ENCODE assay signal across 9 mouse cellular contexts in genomic region chr13:41634401-41634818, GRCm38 (mm10). TPM values are rescaled to one million over a fixed set of nuclear protein-coding genes. Genes with fewer than 3 reads are reported as not detected.
DNase-seq lines count a peak whose midpoint lies in the region; ATAC-seq and TF ChIP-seq lines count a peak whose summit lies in the region.
"Had no signal": no experiment of that assay in that cellular context is flagged by ENCODE, and none has a peak within 500 bp of the region (broad histone marks: within the 10 kb centered on the region; RNA-seq: fewer than 3 reads in every experiment).

No protein-coding gene starts in this region.

- H3K4me3 ChIP-seq in limb, embryonic 14.5 days (replicated peaks; ENCODE audit: low read length) = no peak overlapping the region
- H3K4me3 ChIP-seq: embryonic facial prominence, embryonic 13.5 days had no signal

- H3K36me3 ChIP-seq in limb, embryonic 14.5 days (ENCODE audit: control insufficient read depth, insufficient read depth, low read length) = no peaks in the 10 kb centered on the region; the same call in 1 of the 2 replicates
- H3K36me3 ChIP-seq in splenic B cell, adult 2 months (ENCODE audit: control insufficient read depth, insufficient read depth, low read length, poor library complexity, severe bottlenecking) = no peaks in the 10 kb centered on the region

- H3K9ac ChIP-seq in limb, embryonic 14.5 days (ENCODE audit: low read depth, low read length, severe bottlenecking) = no peak overlapping the region
- H3K9ac ChIP-seq: embryonic facial prominence, embryonic 13.5 days had no signal

- no peaks in the 10 kb centered on the region for H3K9me3 ChIP-seq in limb, embryonic 14.5 days (ENCODE audit: control insufficient read depth, low read length)
- H3K9me3 ChIP-seq: embryonic facial prominence, embryonic 13.5 days had no signal

- no peak for TF ChIP-seq POLR2A in limb, embryonic 14.5 days (IDR thresholded peaks at IDR 0.05; ENCODE audit: borderline replicate concordance, extremely low read depth, insufficient read depth, insufficient read length)

- no peak for ATAC-seq in limb, embryonic 14.5 days (ENCODE audit: low FRiP score, low read depth)

- no peak overlapping the region for H3K27ac ChIP-seq in limb, embryonic 14.5 days (replicated peaks; ENCODE audit: low read depth, low read length)
- H3K27ac ChIP-seq: embryonic facial prominence, embryonic 13.5 days had no signal

- no peaks in the 10 kb centered on the region for H3K27me3 ChIP-seq in limb, embryonic 14.5 days (ENCODE audit: control insufficient read depth, insufficient read depth, low read length)
- H3K27me3 ChIP-seq in splenic B cell, adult 2 months (ENCODE audit: control insufficient read depth, insufficient read depth, low read length, poor library complexity, severe bottlenecking) = no peaks in the 10 kb centered on the region
- H3K27me3 ChIP-seq: embryonic facial prominence, embryonic 13.5 days had no signal

- DNase-seq in 416B (ENCODE audit: low read depth) = peak; percentile 73
- peak; percentile 70 to 91 for DNase-seq in adrenal gland, adult (ENCODE audit: inconsistent age in 2 of 2, low spot score in 1 of 2)
- peak; percentile 88 for DNase-seq in embryo, embryonic 10 days (ENCODE audit: low spot score)
- peak; percentile 35 for DNase-seq in gastrocnemius, postnatal 25 days
- DNase-seq in kidney, adult 8-10 months = peak; percentile 54 to 84
- peak; percentile 57 for DNase-seq in limb, embryonic 14.5 days (ENCODE audit: low spot score)
- DNase-seq in natural killer cell, adult 2 months (ENCODE audit: low spot score in 2 of 2) = peak; percentile 24 to 58
- peak; percentile 82 for DNase-seq in splenic B cell, adult 2 months (ENCODE audit: low read depth, low spot score)

- no peaks in the 10 kb centered on the region for H3K4me1 ChIP-seq in limb, embryonic 14.5 days (ENCODE audit: control insufficient read depth, insufficient read depth, low read length)
- H3K4me1 ChIP-seq: embryonic facial prominence, embryonic 13.5 days had no signal

- no peak overlapping the region for H3K4me2 ChIP-seq in limb, embryonic 14.5 days (replicated peaks; ENCODE audit: low read depth, low read length, severe bottlenecking)
- H3K4me2 ChIP-seq: embryonic facial prominence, embryonic 13.5 days had no signal

- WGBS in limb, embryonic 14.5 days = 22% methylated on average over 13 of the region's 13 CpGs

RNA-seq across cellular contexts. Expression of gene Tmem170b, which starts 28.7 kb away (rescaled TPM):
- 10 to 100 TPM; 22.0 to 23.6 TPM for total RNA-seq in gastrocnemius, postnatal 25 days (2021)
- polyA plus RNA-seq in limb, embryonic 14.5 days (2012; rRNA removed) = 4.4 and 4.7 TPM in 2 replicates
- 15.1 and 15.7 TPM in 2 replicates for polyA plus RNA-seq in limb, embryonic 14.5 days (2014; fragmentation: Nextera tagmentation; extraction: Ambion mirVana)

Comparison
In these comparisons a context has a peak if more than half of its experiments do, and no peak if none do; other contexts are left out.
1. DNase-seq: peak in every context shown above with its lines; median percentile 88 in embryo, embryonic 10 days; 82 in splenic B cell, adult 2 months; 80 in adrenal gland, adult; 73 in 416B; 69 in kidney, adult 8-10 months; 57 in limb, embryonic 14.5 days; 41 in natural killer cell, adult 2 months; 35 in gastrocnemius, postnatal 25 days.